Mouse (Mus musculus) megakaryocyte, embryonic 14.5 days (primary cell): ENCODE measurements at regions not wholly inside any gene's neighbourhood (a gene's known extent, or its start where the extent isn't known, plus 50 kb on each side); places are given as distances from the start of the nearest gene placed in this dataset.

ENCODE experiments used
- H3K27me3 ChIP-seq: replicated peaks from 2 replicates; pipeline ENCODE3; 2012; ENCODE audit warnings: inconsistent platforms
- H3K36me3 ChIP-seq: replicated peaks from 2 replicates; pipeline ENCODE3; 2012; ENCODE audit warnings: low read length, inconsistent platforms, mixed read lengths
- H3K4me1 ChIP-seq: 2 replicates; pipeline ENCODE4 v1.6.1; 2012; ENCODE audit warnings: inconsistent platforms
- H3K4me3 ChIP-seq: replicated peaks from 2 replicates; pipeline ENCODE3; 2012; ENCODE audit warnings: moderate library complexity, mild to moderate bottlenecking, inconsistent platforms
- H3K9me3 ChIP-seq: 2 replicates; pipeline ENCODE4 v1.6.1; 2012; ENCODE audit warnings: inconsistent platforms
- FLI1 ChIP-seq: IDR thresholded peaks from 2 replicates; pipeline ENCODE4 v1.6.1; 2012; ENCODE audit warnings: low read length, inconsistent platforms, mixed read lengths
- GATA1 ChIP-seq: IDR thresholded peaks from 3 replicates; pipeline ENCODE4 v1.6.1; 2012; ENCODE audit warnings: mixed read lengths, low read length, inconsistent platforms, borderline replicate concordance

DNA sequence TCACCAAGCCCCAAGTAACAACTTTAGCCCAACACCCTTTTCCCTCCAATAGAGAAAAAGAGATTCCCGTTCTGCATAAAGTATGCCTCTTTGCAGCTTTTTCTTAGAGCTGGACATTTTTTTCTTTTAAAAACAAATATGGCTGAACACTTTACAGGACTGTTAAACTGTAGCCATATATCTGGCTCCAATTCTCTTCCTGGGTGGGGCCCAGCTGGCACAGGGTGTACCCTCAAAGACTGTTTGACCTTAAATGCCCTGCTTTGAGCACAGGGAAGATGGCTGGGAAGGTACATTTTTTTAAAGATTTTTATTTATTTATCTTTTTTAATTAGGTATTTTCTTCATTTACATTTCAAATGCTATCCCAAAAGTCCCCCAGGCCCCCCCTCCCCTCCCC lies 55.7 kb upstream of the Klf3 start:
- Histone ChIP-seq H3K4me1 (peaks cover 4% of the 10 kb centered on the region; the same call in 1 of the 2 replicates), H3K9me3 (peaks cover 5% of the 10 kb centered on the region; the same call in 1 of the 2 replicates), H3K36me3 (no peaks in the 10 kb centered on the region)

DNA sequence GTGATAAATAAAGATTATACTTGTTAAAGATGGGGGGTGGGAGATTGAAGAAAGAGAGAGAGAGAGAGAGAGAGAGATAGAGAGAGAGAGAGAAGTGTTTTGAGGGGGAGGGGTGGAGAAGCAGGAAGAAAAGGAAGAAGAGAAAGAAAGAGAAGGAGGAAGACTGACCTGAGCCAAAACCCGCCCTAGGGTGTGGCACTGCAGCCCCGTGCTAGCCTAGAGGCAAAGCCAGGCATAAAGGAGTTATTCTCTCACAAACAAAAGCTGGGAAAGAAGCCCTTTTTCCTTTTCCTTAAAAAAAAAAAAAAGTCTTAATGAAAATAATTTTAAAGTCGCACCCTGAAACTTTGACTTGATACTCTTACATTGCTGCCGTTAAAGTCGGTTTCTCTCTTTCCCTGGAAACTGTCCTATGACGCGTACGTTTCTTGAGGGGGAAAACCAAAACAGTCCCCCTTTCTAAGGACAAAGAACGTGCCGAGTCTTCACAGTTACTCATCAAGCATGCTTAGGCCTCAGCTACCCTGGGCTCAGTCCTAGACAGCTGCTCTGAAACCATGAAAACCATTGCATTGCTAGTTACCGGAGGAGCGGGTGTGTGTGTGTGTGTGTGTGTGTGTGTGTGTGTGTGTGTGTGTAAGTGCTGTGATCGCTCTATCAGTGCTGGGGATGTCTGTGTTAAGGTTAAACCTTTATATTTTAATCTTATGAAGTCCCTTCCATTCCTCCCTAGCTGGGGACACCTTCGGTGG lies 53.6 kb upstream of the Klf3 start:
- Histone ChIP-seq H3K36me3 (no peaks in the 10 kb centered on the region), H3K9me3 (peaks cover 2% of the 10 kb centered on the region; the same call in 1 of the 2 replicates), H3K27me3 (peaks cover 4% of the 10 kb centered on the region), H3K4me1 (peaks cover 4% of the 10 kb centered on the region; the same call in 1 of the 2 replicates), H3K4me3 (no peak overlapping the region)
- TF ChIP-seq FLI1 (no peak), GATA1 (no peak)

More for the DNA sequence above, 55.7 kb upstream of the Klf3 start:
- H3K27me3 ChIP-seq = peaks cover 4% of the 10 kb centered on the region
- TF ChIP-seq GATA1 = no peak
- TF ChIP-seq FLI1 = no peak
- no peak overlapping the region for H3K4me3 ChIP-seq

DNA sequence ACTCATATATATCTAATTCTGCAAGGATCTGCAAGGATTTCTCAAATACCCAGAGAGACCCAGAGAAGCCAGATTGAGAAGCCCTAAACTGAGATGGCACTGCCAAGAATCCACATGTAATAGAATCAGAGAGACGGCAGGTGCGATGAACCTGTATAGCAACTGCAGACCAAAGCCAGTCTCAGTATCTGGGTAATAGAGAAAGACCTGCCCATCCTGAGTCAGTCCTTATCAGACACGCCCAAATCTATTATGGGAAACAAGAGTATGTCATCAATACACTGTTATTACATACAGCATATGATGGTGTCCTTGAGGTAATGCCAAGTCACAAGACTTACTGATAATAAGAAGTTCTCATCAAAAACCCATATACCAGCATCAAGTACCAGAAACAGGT lies 52.8 kb upstream of the Klf3 start:
- Histone ChIP-seq H3K9me3 (peaks cover 10% of the 10 kb centered on the region; the same call in 1 of the 2 replicates), H3K27me3 (peaks cover 4% of the 10 kb centered on the region), H3K36me3 (no peaks in the 10 kb centered on the region), H3K4me1 (peaks cover 4% of the 10 kb centered on the region; the same call in 1 of the 2 replicates), H3K4me3 (no peak overlapping the region)
- no peak for TF ChIP-seq FLI1

DNA sequence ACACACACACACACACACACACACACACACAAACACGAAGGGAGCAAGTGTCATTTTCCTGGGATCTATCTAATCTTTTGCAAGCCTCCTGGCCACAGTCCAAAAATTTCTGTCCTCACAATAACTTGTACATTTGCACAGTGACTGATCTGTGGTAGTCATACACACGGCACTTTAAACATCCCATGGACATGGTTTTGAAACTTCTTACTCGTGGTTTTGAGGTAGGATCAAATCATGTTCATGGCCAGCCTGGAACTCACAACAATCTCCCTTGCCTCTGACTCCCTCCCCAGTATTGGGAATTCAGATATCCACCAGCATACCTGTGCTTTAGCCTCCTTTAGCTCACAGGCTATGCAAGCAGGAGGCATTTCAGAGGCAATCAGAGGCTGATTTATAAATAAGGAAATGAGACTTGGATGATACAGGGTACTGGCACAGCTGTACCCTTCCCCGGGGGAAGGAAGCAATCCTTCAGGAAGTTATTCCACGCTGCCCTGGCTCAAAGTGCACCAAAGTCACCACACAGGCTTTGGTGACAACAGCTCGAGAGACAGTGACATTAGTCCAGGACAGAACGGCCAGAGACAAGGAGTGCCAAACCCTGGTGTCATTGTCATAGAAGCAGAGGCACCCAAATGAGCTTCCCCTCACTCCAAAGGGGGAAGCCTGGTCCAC lies 52.1 kb upstream of the Klf3 start:
- peaks cover 4% of the 10 kb centered on the region; the same call in 1 of the 2 replicates for H3K4me1 ChIP-seq
- no peaks in the 10 kb centered on the region for H3K36me3 ChIP-seq
- TF ChIP-seq GATA1 (no peak), FLI1 (no peak)
- H3K27me3 ChIP-seq = peaks cover 4% of the 10 kb centered on the region
- no peak overlapping the region for H3K4me3 ChIP-seq
- H3K9me3 ChIP-seq = peaks cover 10% of the 10 kb centered on the region; the same call in 1 of the 2 replicates

DNA sequence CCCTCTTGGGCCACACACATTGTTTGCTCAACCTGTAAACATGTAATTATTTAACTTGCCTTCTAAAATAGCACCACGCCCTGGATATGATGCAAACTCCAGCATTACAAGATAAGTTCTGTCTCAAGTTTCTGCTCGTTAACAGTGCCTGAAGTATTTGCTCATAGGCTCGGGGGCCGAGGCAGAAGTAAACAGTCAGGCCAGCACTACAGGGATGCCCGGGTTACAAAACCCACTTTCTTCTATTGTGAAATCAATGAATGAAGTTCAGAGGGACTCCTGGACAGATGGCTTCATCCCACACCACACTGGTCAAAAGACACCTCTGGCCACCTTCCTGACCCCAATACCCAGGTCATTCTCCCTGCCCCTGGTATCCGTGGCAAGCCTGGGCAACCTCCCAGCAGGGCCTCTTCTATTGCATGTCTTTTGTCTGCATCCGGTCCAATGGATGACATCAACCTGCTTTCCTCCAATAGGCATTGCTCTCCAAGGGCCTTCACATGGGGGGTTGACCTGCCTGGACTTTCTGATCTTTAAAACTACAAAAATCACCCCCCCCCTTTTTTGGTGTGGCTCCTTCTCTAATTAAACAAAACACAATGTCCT lies 49.9 kb upstream of the Klf3 start:
- Histone ChIP-seq H3K36me3 (no peaks in the 10 kb centered on the region), H3K9me3 (peaks cover 10% of the 10 kb centered on the region; the same call in 1 of the 2 replicates), H3K4me3 (no peak overlapping the region), H3K27me3 (peaks cover 4% of the 10 kb centered on the region), H3K4me1 (peaks cover 4% of the 10 kb centered on the region; the same call in 1 of the 2 replicates)
- TF ChIP-seq FLI1 = no peak
